Mouse (Mus musculus) frontal cortex, adult 2 months (tissue): ENCODE data around the gene Aim2. TPM values are rescaled to one million over a fixed set of nuclear protein-coding genes. Genes with fewer than 3 reads are reported as not detected.
A peak's percentile ranks its signal among the peaks of the same experiment; 100 is the strongest.
"Not testable (repeated sequence)": the region's sequence is repeated elsewhere in the genome, so short reads cannot be mapped to it uniquely, and the experiment has no call there.

ENCODE experiments used
- DNase-seq, 2 experiments: peaks; one replicate each; pipeline ENCODE4 v3.0.0; 2022; ENCODE audit warnings: low spot score in 1 of 2; ENCODE audit errors: extremely low spot score in 1 of 2
- polyA plus RNA-seq: library from polyadenylated mRNA; depleted of rRNA; stranded (reverse); fragments of >200 nt; gene quantifications from 2 replicates; pipeline ENCODE4 v1.2.3, GENCODE M21; 2012; rRNA removed

Aim2 gene
- polyA plus RNA-seq, 1 experiment, result 3.4 TPM

GRCm38 (mm10) chr1:173447067-173447466 is 96.4 kb downstream of the Aim2 start:
- no peak for DNase-seq

DNA sequence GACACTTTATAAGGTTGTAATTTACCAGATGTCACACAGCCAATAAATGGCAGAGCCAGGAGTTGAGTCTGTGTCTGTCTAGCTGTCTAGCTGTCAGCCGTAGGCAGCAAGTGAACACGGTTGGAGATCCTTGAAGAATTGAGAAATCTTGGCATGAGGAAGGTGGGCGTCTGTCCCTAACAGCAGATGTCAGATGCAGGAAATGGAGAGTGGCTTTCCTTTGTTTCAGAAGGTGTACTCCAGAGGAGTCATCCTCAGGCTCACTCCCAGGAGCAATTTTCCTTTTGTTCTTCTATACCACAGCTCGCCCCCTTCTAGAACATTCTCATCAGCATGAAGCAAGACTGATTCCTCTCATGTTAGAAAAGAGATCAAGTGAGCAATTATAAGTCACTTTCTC is 99.9 kb downstream of the Aim2 start:
- DNase-seq, result peak in 1 of 2 experiments; percentile 35

DNA sequence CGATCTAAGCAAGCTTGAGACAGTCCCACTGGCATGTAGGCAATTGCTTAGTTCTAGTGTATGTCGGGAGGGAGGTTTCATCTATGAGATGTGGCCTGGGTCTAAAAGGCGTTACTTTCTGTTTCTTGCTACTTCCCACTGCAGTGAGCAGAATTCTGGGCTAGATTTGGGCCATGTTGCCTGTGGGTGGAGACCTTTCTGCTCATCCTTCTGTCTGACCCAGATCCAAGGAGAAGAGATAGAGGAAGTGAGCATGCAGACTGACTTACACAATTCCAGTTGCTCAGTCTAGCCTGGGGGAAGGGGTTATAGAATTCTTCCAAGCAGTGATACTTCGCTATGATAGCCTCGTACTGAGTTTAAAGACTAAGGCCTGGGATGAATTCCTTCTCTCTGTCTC is 101.0 kb downstream of the Aim2 start:
- DNase-seq, result no peak

GRCm38 (mm10) chr1:173456139-173456754 is 105.6 kb downstream of the Aim2 start:
- peak in 1 of 2 experiments; percentile 79 for DNase-seq

DNA sequence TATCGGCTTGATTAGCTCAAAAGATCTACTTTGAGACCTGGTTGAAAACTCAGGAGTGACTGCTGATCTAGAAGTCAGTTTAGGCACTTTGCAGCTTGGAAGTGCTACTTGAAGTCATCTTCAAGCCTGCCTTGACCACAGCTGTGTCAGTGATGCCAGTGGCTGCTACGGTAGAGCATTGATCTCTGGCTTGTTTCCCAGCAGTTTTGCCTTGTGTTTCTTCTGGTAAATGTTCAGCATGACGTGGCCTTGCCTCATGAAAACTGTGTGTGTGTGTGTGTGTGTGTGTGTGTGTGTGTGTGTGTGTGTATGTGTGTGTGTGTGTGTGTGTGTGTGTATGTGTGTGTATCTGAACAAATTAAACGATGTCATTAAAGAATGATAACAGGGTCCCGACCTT is 106.1 kb downstream of the Aim2 start:
- DNase-seq, result no peak

DNA sequence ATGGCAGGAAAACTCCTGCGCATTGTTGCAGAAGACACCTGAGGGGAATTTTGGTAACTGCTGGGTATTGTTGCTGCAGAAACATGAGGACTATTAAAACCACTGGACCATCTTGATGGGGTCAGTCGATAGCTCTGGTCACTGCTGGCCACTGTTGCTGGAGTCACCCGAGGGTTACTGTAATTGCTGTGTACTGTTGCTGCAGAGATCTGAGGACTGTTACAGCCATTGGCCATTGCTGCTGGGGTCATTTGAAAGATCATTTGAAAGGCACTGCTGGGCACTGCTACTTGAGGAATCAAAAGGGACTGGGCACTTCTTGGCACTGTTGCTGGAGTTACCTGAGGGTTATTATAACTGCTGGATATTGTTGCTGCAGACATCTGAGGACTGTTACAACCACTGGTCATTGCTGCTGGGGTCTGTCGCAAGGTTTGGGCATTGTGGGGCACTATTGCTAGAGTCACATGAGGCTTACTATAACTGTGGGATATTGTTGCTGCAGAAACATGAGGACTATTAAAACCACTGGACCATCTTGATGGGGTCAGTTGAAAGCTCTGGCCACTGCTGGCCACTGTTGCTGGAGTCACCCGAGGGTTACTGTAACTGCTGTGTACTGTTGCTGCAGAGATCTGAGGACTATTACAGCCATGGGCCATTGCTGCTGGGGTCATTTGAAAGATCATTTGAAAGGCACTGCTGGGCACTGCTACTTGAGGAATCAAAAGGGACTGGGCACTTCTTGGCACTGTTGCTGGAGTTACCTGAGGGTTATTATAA is 129.9 kb downstream of the Aim2 start:
- DNase-seq, result not testable (repeated sequence)

- DNase-seq, result not testable (repeated sequence)
Observed at GRCm38 (mm10) chr1:173481182-173481574, 130.5 kb downstream of the Aim2 start.

DNA sequence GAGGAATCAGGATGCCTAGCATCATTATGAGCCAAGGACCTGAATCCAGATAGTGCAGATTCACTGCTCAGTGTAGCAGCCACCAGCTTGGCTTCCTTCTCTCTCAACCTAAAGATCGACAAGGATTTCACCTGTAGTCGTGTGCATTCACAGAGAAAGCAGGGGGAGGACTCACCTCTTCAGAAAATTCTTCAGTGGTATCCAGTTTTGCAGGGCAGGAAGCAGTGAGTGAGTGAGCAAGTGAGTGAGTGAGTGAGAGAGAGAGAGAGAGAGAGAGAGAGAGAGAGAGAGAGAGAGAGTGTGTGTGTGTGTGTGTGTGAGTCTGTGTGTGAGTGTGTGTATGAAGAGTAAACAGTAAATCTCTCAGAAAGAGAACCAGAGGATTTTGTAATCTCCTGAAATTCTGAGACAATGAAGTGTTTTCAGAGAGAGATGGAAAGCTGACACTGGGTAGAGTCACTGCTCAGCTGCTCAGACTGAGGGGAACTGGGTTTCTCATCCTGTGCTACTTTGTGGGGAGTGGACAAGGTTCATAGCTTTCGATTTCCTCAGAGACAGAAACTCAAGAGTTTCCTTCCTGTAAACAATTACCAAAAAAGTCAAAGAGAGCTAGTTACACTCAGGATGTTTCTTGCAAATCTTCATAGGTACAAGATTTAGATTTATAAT is 140.3 kb downstream of the Aim2 start, which contains the start of gene Ifi206:
Ifi206 (minus strand) TSS at position 230 of the 669 bp plus-strand sequence.
- DNase-seq, result not testable (repeated sequence)

- not testable (repeated sequence) for DNase-seq
Observed at GRCm38 (mm10) chr1:173491483-173491882, 140.8 kb downstream of the Aim2 start.

GRCm38 (mm10) chr1:173510595-173510994 is 159.9 kb downstream of the Aim2 start:
- DNase-seq, result not testable (repeated sequence)

Other genes starting within 250 kb of the Aim2 start
- gene Olfr1408, start 213.5 kb upstream of the Aim2 start, polyA plus RNA-seq, result not detected in 2 replicates
- not detected in 2 replicates for gene Olfr1406, start 160.2 kb upstream of the Aim2 start, polyA plus RNA-seq
- not detected in 2 replicates for gene Olfr218, start 153.1 kb upstream of the Aim2 start, polyA plus RNA-seq
- not detected in 2 replicates for gene Olfr1404, start 138.5 kb upstream of the Aim2 start, polyA plus RNA-seq
- gene Fcer1a, start 123.7 kb upstream of the Aim2 start, polyA plus RNA-seq, result 0.11 TPM in 1 of 2 replicates, not detected in the other
- gene Olfr418, start 84.9 kb upstream of the Aim2 start, polyA plus RNA-seq, result 0.04 TPM in 1 of 2 replicates, not detected in the other
- 0.19 TPM in 1 of 2 replicates, not detected in the other for gene Mptx2, start 73.1 kb upstream of the Aim2 start, polyA plus RNA-seq
- 115 and 129 TPM in 2 replicates for gene Ackr1, start 17.1 kb upstream of the Aim2 start, polyA plus RNA-seq
- gene Cadm3, start 16.8 kb downstream of the Aim2 start, polyA plus RNA-seq, result 360 and 371 TPM in 2 replicates
- gene Ifi206, start 140.2 kb downstream of the Aim2 start, polyA plus RNA-seq, result 0.12 and 0.13 TPM in 2 replicates
- 0.06 TPM in 1 of 2 replicates, not detected in the other for gene Ifi214, start 185.1 kb downstream of the Aim2 start, polyA plus RNA-seq
- 0.19 and 0.32 TPM in 2 replicates for gene Ifi213, start 248.4 kb downstream of the Aim2 start, polyA plus RNA-seq